Mouse (Mus musculus): ENCODE measurements around the gene Crtac1. TPM values are rescaled to one million over a fixed set of nuclear protein-coding genes. Genes with fewer than 3 reads are reported as not detected.

The Crtac1 gene
- polyA plus RNA-seq, 1 experiment, result not detected

- no peak for TF ChIP-seq GATA1 (IDR thresholded peaks at IDR 0.05; ENCODE audit: low read length)
Measured at GRCm38 (mm10) chr19:42255438-42255783, 176.2 kb downstream of the Crtac1 start.

- TF ChIP-seq GATA1 (IDR thresholded peaks at IDR 0.05; ENCODE audit: low read length), result no peak
Measured at GRCm38 (mm10) chr19:42249976-42250914, 181.3 kb downstream of the Crtac1 start.

- TF ChIP-seq GATA1 (IDR thresholded peaks at IDR 0.05; ENCODE audit: low read length), result no peak
Measured at GRCm38 (mm10) chr19:42247519-42247918, 184.1 kb downstream of the Crtac1 start, which contains the start of gene Golga7b. Golga7b (plus strand) TSS chr19:42247574.

- no peak for TF ChIP-seq GATA1 (IDR thresholded peaks at IDR 0.05; ENCODE audit: low read length)
Measured at GRCm38 (mm10) chr19:42246626-42247025, 185.0 kb downstream of the Crtac1 start.

DNA sequence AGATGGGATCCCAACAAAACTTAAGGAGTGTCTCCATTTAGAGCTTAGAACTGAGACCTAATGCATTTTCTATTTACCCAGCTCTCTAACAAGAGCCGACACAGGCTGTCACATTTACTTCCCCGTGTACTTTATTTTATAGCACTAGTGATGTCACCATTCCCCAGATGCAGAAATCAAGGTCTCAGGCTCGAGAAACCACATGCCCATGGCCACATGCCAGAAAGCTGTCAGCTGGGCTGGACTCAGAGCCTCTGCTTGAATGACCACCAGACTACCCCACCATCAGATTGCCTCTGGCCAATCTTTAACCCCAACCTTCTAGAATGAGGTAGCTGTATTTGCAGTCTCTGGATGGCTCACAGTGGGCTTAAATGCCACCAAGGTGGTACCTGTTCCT lies 188.2 kb downstream of the Crtac1 start:
- TF ChIP-seq GATA1 (IDR thresholded peaks at IDR 0.05; ENCODE audit: low read length), result no peak

GRCm38 (mm10) chr19:42240881-42241280 lies 190.7 kb downstream of the Crtac1 start:
- no peak for TF ChIP-seq GATA1 (IDR thresholded peaks at IDR 0.05; ENCODE audit: low read length)

DNA sequence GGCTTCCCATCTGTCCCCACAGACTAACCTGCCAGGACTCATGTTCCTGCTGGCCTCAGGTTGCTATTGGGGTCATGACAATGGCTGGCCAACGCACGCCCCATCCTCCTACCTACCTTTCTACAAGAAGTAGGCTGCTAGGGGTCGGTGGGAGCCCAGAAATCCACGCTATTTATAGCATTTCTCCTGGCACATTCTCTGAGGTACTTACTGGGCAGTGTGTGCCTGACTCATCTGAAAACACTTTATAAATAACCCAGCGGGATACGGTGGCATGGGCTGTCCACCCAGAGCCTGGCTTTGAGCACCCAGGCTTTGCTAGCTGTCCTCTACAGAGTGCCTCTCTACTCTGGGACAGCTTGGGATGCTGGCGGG lies 193.3 kb downstream of the Crtac1 start:
- no peak for TF ChIP-seq GATA1 (IDR thresholded peaks at IDR 0.05; ENCODE audit: low read length)

GRCm38 (mm10) chr19:42237602-42238340 lies 193.8 kb downstream of the Crtac1 start:
- TF ChIP-seq GATA1 (IDR thresholded peaks at IDR 0.05; ENCODE audit: low read length), result no peak

Other genes with a start within 250 kb of the Crtac1 start
- not detected in 2 replicates for gene Sfrp5, start 229.5 kb downstream of the Crtac1 start, polyA plus RNA-seq (2012)
- 0.02 TPM in 1 of 2 replicates, not detected in the other for gene Golga7b, start 184.2 kb downstream of the Crtac1 start, polyA plus RNA-seq (2012)
- 0.72 and 1.3 TPM in 2 replicates for gene R3hcc1l, start 87.0 kb upstream of the Crtac1 start, polyA plus RNA-seq (2012)
- not detected in 2 replicates for gene Loxl4, start 181.0 kb upstream of the Crtac1 start, polyA plus RNA-seq (2012)